Mouse (Mus musculus) limb, embryonic 13.5 days (tissue): ENCODE results near the gene Fiz1. TPM values are rescaled to one million over a fixed set of nuclear protein-coding genes. Genes with fewer than 3 reads are reported as not detected.

ENCODE experiments used
- ATAC-seq: fragments of 200-750 bp; cut with Nextera tagmentation; 2 replicates; pipeline ENCODE4 v1.8.0; 2017; ENCODE audit warnings: low read depth, moderate number of reproducible peaks, moderate TSS enrichment; ENCODE audit not compliant: low FRiP score
- H3K27ac ChIP-seq: fragments of 300-500 bp; sonication (generic); 2 replicates; pipeline ENCODE4 v1.5.1; 2015; ENCODE audit warnings: inconsistent platforms, mild to moderate bottlenecking, moderate library complexity
- H3K27me3 ChIP-seq: fragments of 300-500 bp; sonication (generic); 2 replicates; pipeline ENCODE4 v1.6.1; 2015; ENCODE audit warnings: mild to moderate bottlenecking, inconsistent platforms
- H3K36me3 ChIP-seq: fragments of 300-500 bp; sonication (generic); 2 replicates; pipeline ENCODE4 v1.6.1; 2015; ENCODE audit warnings: inconsistent platforms, mild to moderate bottlenecking, moderate library complexity
- H3K4me1 ChIP-seq: fragments of 300-500 bp; sonication (generic); 2 replicates; pipeline ENCODE4 v1.6.1; 2015; ENCODE audit warnings: inconsistent platforms
- H3K4me2 ChIP-seq: fragments of 300-500 bp; sonication (generic); replicated peaks from 2 replicates; pipeline ENCODE4 v1.6.1; 2015; ENCODE audit warnings: inconsistent platforms, mild to moderate bottlenecking, moderate library complexity
- H3K4me3 ChIP-seq: fragments of 300-500 bp; sonication (generic); 2 replicates; pipeline ENCODE4 v1.5.1; 2015; ENCODE audit warnings: moderate library complexity, mild to moderate bottlenecking, inconsistent platforms
- H3K9ac ChIP-seq: fragments of 300-500 bp; sonication (generic); 2 replicates; pipeline ENCODE4 v1.6.1; 2015; ENCODE audit warnings: mild to moderate bottlenecking, inconsistent platforms
- H3K9me3 ChIP-seq: fragments of 300-500 bp; sonication (generic); 2 replicates; pipeline ENCODE4 v1.6.1; 2016; ENCODE audit warnings: inconsistent platforms
- WGBS: fragments of 180-500 bp; shearing (Covaris S2); methylation state at CpG from one replicate; pipeline ENCODE4 v1.1.7; 2015; 5-methylcytosine and 5-hydroxymethylcytosine counted together
- polyA plus RNA-seq: library from polyadenylated mRNA; unstranded; fragments of >200 nt; fragmentation: Nextera tagmentation; extraction: Ambion mirVana; gene quantifications from 2 replicates; pipeline ENCODE4 v1.2.1, GENCODE M21; 2015

Fiz1 gene
- polyA plus RNA-seq, 1 experiment from 2014 or later: 44.7 TPM

GRCm38 (mm10) chr7:4963527-4963926 is 51.0 kb downstream of the Fiz1 start:
- H3K4me3 ChIP-seq: no peak overlapping the region
- no peaks in the 10 kb centered on the region for H3K9me3 ChIP-seq
- no peak overlapping the region for H3K4me2 ChIP-seq
- 66% methylated on average over 5 of the region's 5 CpGs for WGBS
- H3K27ac ChIP-seq: no peak overlapping the region
- H3K4me1 ChIP-seq: no peaks in the 10 kb centered on the region; the same call in 1 of the 2 replicates
- ATAC-seq: no peak
- no peak overlapping the region for H3K9ac ChIP-seq
- peaks cover 7% of the 10 kb centered on the region; the same call in 1 of the 2 replicates for H3K27me3 ChIP-seq
- H3K36me3 ChIP-seq: no peaks in the 10 kb centered on the region

DNA sequence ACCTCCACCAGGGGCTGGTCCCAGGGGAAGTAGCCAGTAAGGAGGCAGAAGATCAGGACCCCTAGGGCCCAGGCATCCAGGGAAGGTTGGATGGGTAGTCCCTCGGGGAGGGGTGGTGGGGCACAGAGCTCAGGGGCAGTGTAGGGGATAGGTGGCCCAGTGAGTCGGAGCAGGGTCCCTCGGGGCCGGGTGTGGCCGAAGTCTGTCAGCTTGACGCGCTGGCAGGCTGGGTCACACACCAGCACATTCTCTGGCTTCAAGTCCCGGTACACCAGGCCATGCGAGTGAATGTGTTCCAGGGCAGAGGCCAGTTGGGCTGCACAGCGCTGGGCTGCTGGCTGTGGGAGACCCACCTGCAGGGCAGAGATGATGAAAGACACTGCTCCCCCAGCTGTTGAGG is 57.1 kb downstream of the Fiz1 start:
- H3K4me2 ChIP-seq: no peak overlapping the region
- no peak overlapping the region for H3K9ac ChIP-seq
- H3K4me1 ChIP-seq: peaks cover 7% of the 10 kb centered on the region
- H3K4me3 ChIP-seq: no peak overlapping the region
- ATAC-seq: no peak
- no peaks in the 10 kb centered on the region for H3K9me3 ChIP-seq
- WGBS: 85% methylated on average over 10 of the region's 10 CpGs
- H3K36me3 ChIP-seq: no peaks in the 10 kb centered on the region
- no peaks in the 10 kb centered on the region for H3K27me3 ChIP-seq
- no peak overlapping the region for H3K27ac ChIP-seq

Other genes with a start within 250 kb of the Fiz1 start
- not detected in 2 replicates for gene Fam71e2, start 243.4 kb downstream of the Fiz1 start, polyA plus RNA-seq
- 0.26 and 0.39 TPM in 2 replicates for gene Il11, start 231.8 kb downstream of the Fiz1 start, polyA plus RNA-seq
- not detected in 2 replicates for gene Tmem190, start 231.8 kb downstream of the Fiz1 start, polyA plus RNA-seq
- gene Tmem238, start 225.0 kb downstream of the Fiz1 start, polyA plus RNA-seq: 7.3 and 7.9 TPM in 2 replicates
- 290 and 292 TPM in 2 replicates for gene Rpl28, start 221.8 kb downstream of the Fiz1 start, polyA plus RNA-seq
- gene Ube2s, start 202.1 kb downstream of the Fiz1 start, polyA plus RNA-seq: 328 and 349 TPM in 2 replicates
- gene Shisa7, start 170.0 kb downstream of the Fiz1 start, polyA plus RNA-seq: 0.17 and 0.33 TPM in 2 replicates
- 5.6 and 6.4 TPM in 2 replicates for gene Isoc2b, start 144.4 kb downstream of the Fiz1 start, polyA plus RNA-seq
- gene Isoc2a, start 137.5 kb downstream of the Fiz1 start, polyA plus RNA-seq: 1.2 and 1.3 TPM in 2 replicates
- not detected in 2 replicates for gene Gm36210, start 108.2 kb downstream of the Fiz1 start, polyA plus RNA-seq
- gene Zfp628, start 99.5 kb downstream of the Fiz1 start, polyA plus RNA-seq: 4.2 and 4.3 TPM in 2 replicates
- gene Nat14, start 92.7 kb downstream of the Fiz1 start, polyA plus RNA-seq: 3.1 and 3.3 TPM in 2 replicates
- 6.4 and 8.1 TPM in 2 replicates for gene Ssc5d, start 88.9 kb downstream of the Fiz1 start, polyA plus RNA-seq
- 0.38 and 0.92 TPM in 2 replicates for gene Sbk2, start 50.3 kb downstream of the Fiz1 start, polyA plus RNA-seq
- not detected in 2 replicates for gene Sbk3, start 43.5 kb downstream of the Fiz1 start, polyA plus RNA-seq
- gene Zfp579, start 18.5 kb downstream of the Fiz1 start, polyA plus RNA-seq: 35.3 and 38.5 TPM in 2 replicates
- 9.1 and 10.7 TPM in 2 replicates for gene Zfp524, start 282 bp downstream of the Fiz1 start, polyA plus RNA-seq
- gene Gm44973, start 799 bp upstream of the Fiz1 start, polyA plus RNA-seq: 0.42 and 2.1 TPM in 2 replicates
- 6.0 and 8.1 TPM in 2 replicates for gene Zfp865, start 5.7 kb upstream of the Fiz1 start, polyA plus RNA-seq
- gene Ccdc106, start 5.9 kb upstream of the Fiz1 start, polyA plus RNA-seq: 44.9 and 47.8 TPM in 2 replicates
- 0.13 TPM in 1 of 2 replicates, not detected in the other for gene 4632433K11Rik, start 19.4 kb upstream of the Fiz1 start, polyA plus RNA-seq
- gene Zfp784, start 23.7 kb upstream of the Fiz1 start, polyA plus RNA-seq: 7.0 and 7.8 TPM in 2 replicates
- 42.1 and 42.8 TPM in 2 replicates for gene Zfp580, start 36.8 kb upstream of the Fiz1 start, polyA plus RNA-seq
- 152 and 153 TPM in 2 replicates for gene U2af2, start 47.4 kb upstream of the Fiz1 start, polyA plus RNA-seq
- 62.2 and 64.6 TPM in 2 replicates for gene Epn1, start 65.5 kb upstream of the Fiz1 start, polyA plus RNA-seq
- gene Rfpl4, start 102.3 kb upstream of the Fiz1 start, polyA plus RNA-seq: not detected in 2 replicates
- 0.26 and 0.31 TPM in 2 replicates for gene Rasl2-9, start 111.3 kb upstream of the Fiz1 start, polyA plus RNA-seq
- gene Vmn1r55, start 135.0 kb upstream of the Fiz1 start, polyA plus RNA-seq: not detected in 2 replicates
- not detected in 2 replicates for gene Vmn1r56, start 182.1 kb upstream of the Fiz1 start, polyA plus RNA-seq
- not detected in 2 replicates for gene Vmn1r57, start 203.8 kb upstream of the Fiz1 start, polyA plus RNA-seq